Mouse (Mus musculus) embryo, embryonic 11.5 days (tissue): ENCODE measurements at regions not wholly inside any gene's neighbourhood (a gene's known extent, or its start where the extent isn't known, plus 50 kb on each side); places are given as distances from the start of the nearest gene placed in this dataset.

Experiments
- DNase-seq: peaks from one replicate; pipeline ENCODE4 v3.0.0-alpha.2; 2012; ENCODE audit warnings: low read depth, low spot score

DNA sequence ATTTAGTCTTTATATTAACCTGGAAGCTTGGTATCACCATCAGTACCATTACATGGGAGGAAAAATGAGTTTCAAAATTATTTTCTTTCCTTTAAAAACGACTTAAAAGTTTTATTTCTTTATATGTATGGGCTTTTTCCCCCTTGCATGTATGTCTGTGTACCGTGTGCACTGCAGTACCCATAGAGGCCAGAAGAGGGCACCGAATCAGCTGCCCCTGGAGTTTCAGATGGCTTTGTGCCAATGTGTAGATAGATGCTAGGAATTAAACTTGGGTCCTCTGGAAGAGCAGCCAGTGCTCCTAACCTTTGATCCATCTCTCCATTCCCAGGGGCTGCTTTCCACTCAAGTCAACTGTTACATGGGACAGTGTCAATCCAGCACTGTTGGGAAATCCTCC lies 79.9 kb upstream of the Zfp64 start:
- no peak for DNase-seq

DNA sequence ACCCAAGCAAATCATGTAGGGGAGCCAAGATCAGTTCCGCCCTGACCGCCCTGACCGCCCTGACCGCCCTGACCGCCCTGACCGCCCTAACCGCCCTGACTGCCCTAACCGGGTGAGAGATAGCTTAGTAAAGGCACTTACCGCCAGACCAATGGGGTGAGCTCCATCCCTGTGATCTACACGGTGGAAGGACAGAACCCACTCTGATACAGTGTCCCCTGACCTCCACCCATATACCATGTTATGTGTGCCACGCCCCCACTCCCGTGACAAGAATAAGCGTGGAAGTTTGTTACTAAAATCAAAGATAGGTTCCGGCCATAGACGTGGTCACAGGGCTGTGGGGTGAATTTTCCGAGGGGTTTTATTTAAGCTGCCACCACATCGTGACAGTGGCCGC lies 78.6 kb upstream of the Zfp64 start:
- DNase-seq, result no peak

DNA sequence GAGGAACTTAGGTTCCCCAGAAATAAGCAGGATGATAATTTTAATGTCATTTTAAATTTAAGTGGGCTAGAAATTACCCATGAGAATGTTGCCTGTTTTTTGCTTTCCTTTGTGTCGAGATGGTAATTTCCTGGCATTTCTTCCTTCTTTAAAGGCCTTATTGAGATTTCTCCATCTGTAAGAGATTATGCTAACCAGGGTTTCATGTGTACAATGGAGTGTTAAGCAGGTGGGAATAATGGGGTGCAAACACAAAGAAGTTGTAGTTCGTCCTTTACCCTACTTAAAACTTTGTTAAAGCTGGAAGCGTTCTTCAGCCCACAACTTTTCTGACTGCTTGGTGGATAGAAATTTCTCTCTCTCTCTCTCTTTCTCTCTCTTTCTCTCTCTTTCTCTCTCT lies 77.8 kb upstream of the Zfp64 start:
- DNase-seq, result no peak

DNA sequence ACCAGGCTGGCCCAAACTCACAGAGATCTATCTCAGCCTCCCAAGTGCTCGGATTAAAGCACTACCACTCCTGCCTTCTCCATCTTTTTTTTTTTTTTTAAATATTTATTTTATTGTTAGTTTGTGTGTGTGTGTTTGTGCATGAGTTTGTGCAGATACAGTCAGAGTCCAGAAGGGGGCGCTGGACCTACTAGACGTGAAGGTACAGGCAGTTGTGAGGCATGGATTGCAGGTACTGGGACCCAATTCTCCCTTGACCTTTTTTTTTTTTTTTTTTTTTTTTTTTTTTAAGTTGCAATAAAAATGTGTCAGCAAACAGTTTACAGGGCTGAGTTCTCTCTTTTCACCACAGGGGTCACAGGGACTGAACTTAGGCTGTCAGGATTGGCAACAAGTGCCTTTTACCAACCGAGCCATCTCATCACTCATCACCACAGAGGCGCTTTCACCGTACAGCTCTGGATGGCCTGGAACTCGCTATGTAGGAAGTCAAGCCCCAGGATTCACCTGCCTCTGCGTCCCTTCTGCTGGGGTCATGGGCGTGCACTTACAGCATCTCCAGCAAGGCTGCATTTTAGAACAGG lies 73.2 kb upstream of the Zfp64 start:
- DNase-seq, result no peak

DNA sequence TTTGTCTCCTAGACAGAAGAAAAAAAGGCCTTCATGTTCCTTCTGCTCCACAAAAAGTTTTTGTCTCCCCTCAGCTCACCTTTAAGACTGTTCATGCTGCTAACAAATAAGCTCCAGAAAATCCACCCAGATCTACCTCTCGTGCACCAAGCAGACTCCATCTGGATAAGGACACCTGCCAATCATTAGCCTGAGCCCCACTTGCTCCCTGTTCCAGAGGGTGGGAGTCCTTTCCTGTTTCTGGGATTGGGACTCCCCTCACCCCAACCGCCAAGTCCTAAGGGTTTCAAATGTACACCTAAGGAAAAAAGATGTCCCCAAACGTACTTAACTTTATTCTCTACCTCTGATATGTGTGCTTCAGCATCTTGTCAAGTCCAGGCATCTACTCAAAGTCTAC lies 63.6 kb upstream of the Zfp64 start:
- DNase-seq, result no peak

DNA sequence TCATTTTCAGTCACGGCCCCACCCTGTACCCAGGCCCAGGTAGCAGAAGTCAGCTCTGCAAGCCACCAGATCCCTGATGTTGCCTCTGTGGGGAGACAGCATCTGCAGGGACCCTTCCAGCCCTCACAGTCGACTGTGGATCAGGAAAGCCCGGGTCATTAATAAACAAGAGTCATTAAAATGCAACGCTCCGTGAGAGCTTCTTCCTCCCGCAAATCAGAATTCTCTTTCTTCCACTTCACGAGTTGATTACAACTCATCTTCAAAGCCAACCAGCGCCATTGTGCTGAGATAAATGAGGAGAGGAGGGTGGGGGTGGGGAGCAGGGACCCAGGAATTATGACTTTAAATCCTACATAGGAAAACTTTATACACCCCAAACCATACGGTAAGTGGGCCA lies 54.9 kb upstream of the Zfp64 start:
- DNase-seq, result no peak

DNA sequence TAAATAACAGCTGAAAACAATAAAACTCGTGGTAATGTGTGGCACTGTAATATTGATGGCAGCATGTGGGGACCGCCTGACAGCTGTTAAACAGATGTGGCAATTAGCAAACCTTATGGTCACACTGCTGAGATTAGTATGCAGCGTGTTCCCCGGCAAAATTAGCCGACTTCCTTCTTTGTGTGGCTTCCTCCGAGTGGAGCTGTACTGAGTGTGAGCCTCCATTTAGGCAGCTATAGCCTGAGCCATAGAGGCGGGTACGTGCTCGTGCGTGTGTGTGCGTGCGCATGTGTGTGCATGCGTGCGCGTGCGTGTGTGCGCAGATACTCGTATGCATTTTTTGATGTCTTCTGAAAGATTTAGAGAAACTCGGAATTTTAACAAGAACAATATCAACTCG lies 53.4 kb upstream of the Zfp64 start:
- DNase-seq, result no peak

DNA sequence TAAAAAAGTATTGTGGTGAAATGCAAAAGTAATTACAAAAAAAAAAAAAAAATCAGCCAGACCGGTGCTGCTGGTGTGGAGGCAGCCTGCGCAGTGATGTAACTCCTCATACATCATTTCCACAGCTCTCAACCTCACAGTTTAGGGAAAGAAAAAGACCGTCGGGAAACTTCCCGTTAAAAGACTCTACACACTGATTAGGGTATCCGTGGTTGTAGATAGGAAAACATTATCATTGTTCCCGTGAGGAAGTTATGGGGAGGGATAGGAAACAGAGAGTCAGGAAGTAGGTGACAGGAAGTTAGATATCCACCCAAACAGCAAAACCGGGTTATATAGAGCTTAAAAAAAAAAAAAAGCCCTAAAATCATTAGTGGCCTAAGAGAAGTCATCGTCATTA lies 52.9 kb upstream of the Zfp64 start:
- DNase-seq, result no peak

DNA sequence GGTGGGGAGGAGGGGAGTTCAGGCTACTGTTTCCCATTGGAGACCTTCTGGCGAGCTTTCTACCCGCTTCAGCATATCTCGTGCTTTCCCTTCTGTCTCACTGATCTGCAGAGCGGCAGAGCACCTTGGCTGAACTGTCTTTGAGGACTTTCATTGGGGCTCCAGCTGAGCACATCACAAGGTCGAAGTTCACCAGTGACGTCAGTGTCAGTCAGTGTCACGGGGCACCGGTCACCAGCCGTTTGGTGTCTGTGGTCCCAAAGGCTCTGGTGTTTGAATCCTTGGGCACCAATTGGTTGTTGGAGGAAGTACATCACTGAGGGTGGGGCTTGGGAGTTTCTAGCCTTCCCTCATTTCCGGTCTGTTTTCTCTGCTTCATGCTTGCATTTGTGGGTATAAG lies 51.2 kb upstream of the Zfp64 start:
- DNase-seq, result no peak

DNA sequence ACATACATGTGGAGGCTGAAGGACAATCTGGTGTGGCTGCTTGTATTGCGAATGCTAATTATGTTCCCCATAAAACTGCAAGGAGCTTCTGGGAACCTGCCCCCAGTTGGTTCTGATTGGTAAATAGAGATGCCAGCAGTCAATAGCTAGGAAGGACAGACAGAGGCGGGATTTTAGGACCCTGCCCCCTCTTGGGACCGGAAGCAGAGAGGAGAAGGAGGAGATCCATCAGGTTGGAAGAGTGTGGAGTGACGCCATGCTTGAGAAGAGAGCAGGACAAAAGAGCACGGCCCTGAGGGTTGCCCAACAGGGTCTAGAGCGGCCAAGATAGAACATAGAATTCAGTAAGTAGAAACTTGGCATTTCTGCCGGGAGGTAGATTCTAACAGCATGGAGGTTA lies 50.4 kb upstream of the Zfp64 start:
- no peak for DNase-seq
